Mouse (Mus musculus) MEL (cell line): ENCODE data around the gene 2310033P09Rik. TPM values are rescaled to one million over a fixed set of nuclear protein-coding genes. Genes with fewer than 3 reads are reported as not detected.
A peak's percentile ranks its signal among the peaks of the same experiment; 100 is the strongest.
"Not testable (repeated sequence)": the region's sequence is repeated elsewhere in the genome, so short reads cannot be mapped to it uniquely, and the experiment has no call there.

Experiments used
- DNase-seq: peaks from one replicate; pipeline ENCODE4 v3.0.0; 2011; ENCODE audit warnings: low read depth, low spot score
- H3K27ac ChIP-seq: 2 replicates; pipeline ENCODE4 v1.5.1; 2012; ENCODE audit warnings: low read depth, mild to moderate bottlenecking, control low read depth, low read length, moderate library complexity; ENCODE audit not compliant: control insufficient read depth
- H3K27me3 ChIP-seq, 2 experiments: fragments of 150-350 bp in 1 of 2; sonication (generic) in 1 of 2; 2 replicates each; pipeline ENCODE4 v1.6.1; 2012; ENCODE audit warnings: low read length in 2 of 2, mild to moderate bottlenecking in 2 of 2, improper control_type of control experiment in 1 of 2, moderate library complexity in 1 of 2; ENCODE audit not compliant: insufficient read depth in 2 of 2, control insufficient read depth in 1 of 2
- H3K36me3 ChIP-seq, 2 experiments: 2 replicates each; pipeline ENCODE4 v1.6.1; 2012 to 2014; ENCODE audit warnings: low read length in 2 of 2, improper control_type of control experiment in 1 of 2, inconsistent platforms in 1 of 2, mild to moderate bottlenecking in 1 of 2; ENCODE audit not compliant: insufficient read depth in 2 of 2, control insufficient read depth in 1 of 2
- H3K4me1 ChIP-seq, 2 experiments: fragments of 150-350 bp in 1 of 2; sonication (generic) in 1 of 2; 2 replicates each; pipeline ENCODE4 v1.6.1; 2012; ENCODE audit warnings: low read length in 2 of 2, improper control_type of control experiment in 1 of 2, mild to moderate bottlenecking in 1 of 2; ENCODE audit not compliant: insufficient read depth in 2 of 2, control insufficient read depth in 1 of 2
- H3K4me3 ChIP-seq, 2 experiments: fragments of 150-350 bp in 1 of 2; sonication (generic) in 1 of 2; 2 replicates each; pipeline ENCODE4 v1.5.1; 2012; ENCODE audit warnings: low read depth in 2 of 2, low read length in 2 of 2, mild to moderate bottlenecking in 2 of 2, moderate library complexity in 2 of 2, control low read depth in 1 of 2, improper control_type of control experiment in 1 of 2; ENCODE audit not compliant: control insufficient read depth in 1 of 2, insufficient read depth in 1 of 2
- H3K79me2 ChIP-seq: 2 replicates; pipeline ENCODE4 v1.6.1; 2012; ENCODE audit warnings: mild to moderate bottlenecking, low read length, moderate library complexity; ENCODE audit not compliant: control insufficient read depth, poor library complexity, insufficient read depth
- H3K9ac ChIP-seq: 2 replicates; pipeline ENCODE4 v1.6.1; 2012; ENCODE audit warnings: low read depth, mild to moderate bottlenecking, control low read depth, low read length, moderate library complexity; ENCODE audit not compliant: control insufficient read depth, poor library complexity, severe bottlenecking
- H3K9me3 ChIP-seq: fragments of 150-350 bp; sonication (generic); replicated peaks from 2 replicates; pipeline ENCODE4 v1.6.1; 2012; ENCODE audit warnings: mild to moderate bottlenecking, low read length, improper control_type of control experiment, moderate library complexity; ENCODE audit not compliant: insufficient read depth
- EP300 ChIP-seq, 2 experiments: IDR thresholded peaks; 2 replicates each; pipeline ENCODE4 v1.6.1; 2011; ENCODE audit warnings: improper control_type of control experiment in 2 of 2, low read length in 2 of 2, low read depth in 1 of 2, mild to moderate bottlenecking in 1 of 2
- GATA1 ChIP-seq: IDR thresholded peaks from 2 replicates; pipeline ENCODE4 v1.6.1; 2011; ENCODE audit warnings: low read depth, low read length, improper control_type of control experiment
- POLR2A ChIP-seq, 2 experiments: IDR thresholded peaks; 2 replicates each; pipeline ENCODE4 v1.6.1; 2011 to 2012; ENCODE audit warnings: low read length in 2 of 2, mild to moderate bottlenecking in 2 of 2, control low read depth in 1 of 2, improper control_type of control experiment in 1 of 2, low read depth in 1 of 2, moderate library complexity in 1 of 2; ENCODE audit not compliant: control insufficient read depth in 1 of 2, insufficient read depth in 1 of 2, poor library complexity in 1 of 2
- POLR2AphosphoS5 ChIP-seq: IDR thresholded peaks from 2 replicates; pipeline ENCODE4 v1.6.1; 2012; ENCODE audit warnings: low read depth, borderline replicate concordance, mild to moderate bottlenecking, inconsistent platforms, low read length, moderate library complexity, mixed read lengths
- RAD21 ChIP-seq: IDR thresholded peaks from 2 replicates; pipeline ENCODE4 v1.6.1; 2011; ENCODE audit warnings: mild to moderate bottlenecking, low read depth, low read length, improper control_type of control experiment
- SMC3 ChIP-seq: IDR thresholded peaks from 2 replicates; pipeline ENCODE4 v1.6.1; 2011; ENCODE audit warnings: low read depth, low read length, improper control_type of control experiment
- TBP ChIP-seq: IDR thresholded peaks from 2 replicates; pipeline ENCODE4 v1.8.0; 2011; ENCODE audit warnings: low read depth, low read length, improper control_type of control experiment
- UBTF ChIP-seq: IDR thresholded peaks from 2 replicates; pipeline ENCODE4 v1.6.1; 2012; ENCODE audit warnings: low read depth, mild to moderate bottlenecking, inconsistent platforms, low read length, improper control_type of control experiment, moderate library complexity, borderline replicate concordance; ENCODE audit not compliant: insufficient read depth
- ZMIZ1 ChIP-seq: IDR thresholded peaks from 2 replicates; pipeline ENCODE4 v1.6.1; 2012; ENCODE audit warnings: low read depth, mild to moderate bottlenecking, inconsistent platforms, low read length, improper control_type of control experiment, moderate library complexity
- polyA plus RNA-seq, 2 experiments: library from polyadenylated mRNA; stranded (reverse) in 1 of 2; unstranded in 1 of 2; fragments of >175 nt in 1 of 2; fragments of >200 nt in 1 of 2; gene quantifications; 2 replicates each; pipeline versions ENCODE4 v1.2.1 to v1.2.4; 2012; ENCODE audit warnings: low replicate concordance in 2 of 2, low read depth in 1 of 2; ENCODE audit not compliant: insufficient read length in 2 of 2, insufficient read depth in 1 of 2, missing spikeins in 1 of 2
- total RNA-seq: library from RNA; depleted of rRNA; stranded (reverse); fragments of 300-350 nt; gene quantifications from 2 replicates; pipeline ENCODE4 v1.2.3, GENCODE M21; 2012

2310033P09Rik gene
- total and polyA plus RNA-seq, 3 experiments, result 35.5 to 59.8 TPM; not detected in 1

GRCm38 (mm10) chr11:59209580-59209979 lies 1.5 kb downstream of the 2310033P09Rik start:
- Histone ChIP-seq H3K9ac (no peak overlapping the region), H3K4me3 (no peak overlapping the region), H3K36me3 (peaks cover 18 to 34% of the 10 kb centered on the region in 2 experiments), H3K79me2 (peaks cover 26% of the 10 kb centered on the region), H3K27ac (no peak overlapping the region), H3K27me3 (no peaks in the 10 kb centered on the region), H3K9me3 (no peaks in the 10 kb centered on the region), H3K4me1 (peaks cover 2 to 19% of the 10 kb centered on the region in 2 experiments; a peak in 3 of 4 replicates)
- DNase-seq, result no peak
- TF ChIP-seq EP300 (IDR thresholded peaks at IDR 0.05; ENCODE audit: low read depth in 1 of 2, low read length in 2 of 2), result no peak

GRCm38 (mm10) chr11:59210020-59210419 lies 1.9 kb downstream of the 2310033P09Rik start:
- H3K27me3 ChIP-seq, result no peaks in the 10 kb centered on the region
- 0 out of 2 replicates have a peak, but pooled peaks have one; percentile 36 for TF ChIP-seq POLR2AphosphoS5
- peak; percentile 13; the same call in 1 of the 2 replicates for TF ChIP-seq ZMIZ1
- no peak for TF ChIP-seq SMC3
- TF ChIP-seq TBP, result no peak
- TF ChIP-seq UBTF, result no peak
- no peak for TF ChIP-seq GATA1
- TF ChIP-seq POLR2A (IDR thresholded peaks at IDR 0.05; ENCODE audit: control insufficient read depth in 1 of 2, insufficient read depth in 1 of 2, low read depth in 1 of 2, low read length in 2 of 2, poor library complexity in 1 of 2), result peak in 1 of 2 experiments; percentile 37; a peak in 1 of 4 replicates
- no peak for TF ChIP-seq RAD21
- peaks cover 31% of the 10 kb centered on the region for H3K79me2 ChIP-seq
- H3K4me1 ChIP-seq, result peaks cover 2 to 19% of the 10 kb centered on the region in 2 experiments; a peak in 3 of 4 replicates
- peak; percentile 33 for DNase-seq
- no peak overlapping the region for H3K9ac ChIP-seq
- peaks cover 18 to 38% of the 10 kb centered on the region in 2 experiments for H3K36me3 ChIP-seq
- no peak overlapping the region for H3K4me3 ChIP-seq
- H3K9me3 ChIP-seq, result no peaks in the 10 kb centered on the region
- no peak overlapping the region for H3K27ac ChIP-seq

- H3K27ac ChIP-seq, H3K27me3 ChIP-seq, H3K9me3 ChIP-seq, DNase-seq, H3K9ac ChIP-seq, H3K4me3 ChIP-seq: not testable (repeated sequence)
- Histone ChIP-seq H3K36me3 (peaks cover 31 to 50% of the 10 kb centered on the region in 2 experiments), H3K4me1 (peaks cover 9 to 23% of the 10 kb centered on the region in 2 experiments), H3K79me2 (peaks cover 44% of the 10 kb centered on the region)
- TF ChIP-seq ZMIZ1, result 0 out of 2 replicates have a peak, but pooled peaks have one; percentile 40
These were observed 3.4 kb downstream of the 2310033P09Rik start for GRCm38 (mm10) chr11:59211561-59211960.
